Mouse (Mus musculus) embryo, embryonic 10.5 days (tissue): Measurements from ENCODE around the gene Dlec1.
A peak's percentile ranks its signal among the peaks of the same experiment; 100 is the strongest.

Experiments
- DNase-seq: peaks from one replicate; pipeline ENCODE4 v3.0.0-alpha.2; 2015; ENCODE audit warnings: low spot score

Dlec1 gene

DNA sequence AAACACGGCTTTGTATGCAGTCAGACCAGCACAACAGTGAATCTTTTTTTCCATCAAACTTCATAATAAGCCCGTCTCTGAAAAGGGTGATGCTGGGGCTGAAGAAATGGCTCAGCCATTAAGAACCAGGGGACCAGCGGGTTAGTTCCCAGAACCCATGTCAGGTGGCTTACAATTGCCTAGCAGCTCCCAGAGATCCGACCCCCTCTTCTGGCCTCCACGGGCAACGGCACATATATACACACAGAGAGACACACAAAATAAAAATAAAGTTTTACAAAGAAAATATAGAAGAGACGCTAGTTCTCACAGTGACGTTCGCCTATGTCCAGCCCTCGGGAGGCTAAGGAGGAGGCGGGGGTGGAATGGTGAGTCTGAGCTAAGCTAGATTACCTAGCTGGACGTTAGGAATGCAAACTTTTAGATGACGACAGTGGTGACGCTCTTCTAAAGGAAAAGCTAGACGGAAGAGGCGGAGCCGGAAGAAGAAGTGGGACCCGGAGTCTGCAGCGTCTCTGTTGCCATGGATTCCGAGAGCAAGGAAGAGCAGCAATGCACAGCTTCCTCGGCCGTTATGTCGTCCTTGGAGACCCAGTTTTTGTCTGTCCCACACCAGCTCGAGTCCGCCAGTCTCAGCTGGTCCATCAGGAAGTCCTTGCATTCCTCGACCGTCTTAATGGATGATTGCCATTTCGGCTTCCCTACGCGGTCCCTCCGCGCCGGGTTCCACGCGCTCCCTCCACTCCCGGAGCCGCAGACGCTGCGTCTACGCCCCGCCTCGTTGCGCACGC, at the start of gene Dlec1:
Dlec1 (plus strand) TSS at position 487 of the 791 bp plus-strand sequence.
- DNase-seq, result peak; percentile 96

DNA sequence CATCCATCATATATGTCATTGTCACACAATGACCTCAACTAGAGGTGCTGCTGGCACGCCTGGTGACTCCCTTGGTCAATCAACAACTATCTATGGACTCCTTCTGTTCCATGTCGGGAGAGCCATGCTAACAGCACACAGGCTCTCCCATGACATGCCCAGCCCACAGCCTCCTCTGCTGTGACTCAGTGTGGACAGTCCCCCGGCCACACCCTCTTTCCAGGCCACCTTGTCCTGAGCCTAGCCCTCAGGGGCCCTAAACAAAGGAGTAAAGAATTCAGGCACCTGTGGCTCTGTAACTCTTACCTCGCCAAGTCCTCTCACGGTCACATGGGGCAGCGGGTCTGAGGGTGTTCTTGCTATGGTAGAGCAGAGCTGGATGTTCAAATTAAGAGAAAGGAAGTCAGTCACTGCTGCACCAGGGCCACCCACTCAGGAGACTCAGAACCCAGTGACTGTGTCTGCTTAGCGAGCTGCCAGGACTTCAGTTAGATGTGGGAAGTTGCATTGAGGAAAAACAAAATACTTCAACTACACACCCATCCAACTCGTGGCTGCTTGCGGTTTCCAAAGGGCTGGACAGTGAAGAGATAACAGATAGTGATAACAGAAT, 48.2 kb upstream of the Dlec1 start:
- DNase-seq, result no peak

- no peak for DNase-seq
These were observed 46.9 kb upstream of the Dlec1 start for GRCm38 (mm10) chr9:119055336-119055735.

GRCm38 (mm10) chr9:119058245-119058644, 44.0 kb upstream of the Dlec1 start:
- no peak for DNase-seq

DNA sequence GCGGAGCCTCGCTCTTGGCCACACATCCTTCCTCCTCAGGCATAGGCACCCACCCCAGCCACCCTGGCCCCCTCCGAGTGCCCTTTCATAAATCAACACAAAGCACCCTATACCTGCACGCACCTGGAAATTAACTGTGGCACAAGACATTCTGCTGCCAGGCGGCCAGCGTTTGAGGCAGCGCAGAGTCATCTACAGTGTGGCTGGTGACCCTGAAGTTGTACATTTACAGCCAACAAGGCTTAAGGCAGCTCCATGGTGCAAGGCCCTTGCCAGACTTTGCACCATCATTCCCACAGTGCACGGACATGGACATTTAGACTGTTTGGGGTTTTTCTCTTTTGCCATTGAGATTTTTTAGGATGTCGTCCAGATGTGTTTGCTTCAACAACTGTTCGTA, 41.6 kb upstream of the Dlec1 start:
- DNase-seq, result no peak

DNA sequence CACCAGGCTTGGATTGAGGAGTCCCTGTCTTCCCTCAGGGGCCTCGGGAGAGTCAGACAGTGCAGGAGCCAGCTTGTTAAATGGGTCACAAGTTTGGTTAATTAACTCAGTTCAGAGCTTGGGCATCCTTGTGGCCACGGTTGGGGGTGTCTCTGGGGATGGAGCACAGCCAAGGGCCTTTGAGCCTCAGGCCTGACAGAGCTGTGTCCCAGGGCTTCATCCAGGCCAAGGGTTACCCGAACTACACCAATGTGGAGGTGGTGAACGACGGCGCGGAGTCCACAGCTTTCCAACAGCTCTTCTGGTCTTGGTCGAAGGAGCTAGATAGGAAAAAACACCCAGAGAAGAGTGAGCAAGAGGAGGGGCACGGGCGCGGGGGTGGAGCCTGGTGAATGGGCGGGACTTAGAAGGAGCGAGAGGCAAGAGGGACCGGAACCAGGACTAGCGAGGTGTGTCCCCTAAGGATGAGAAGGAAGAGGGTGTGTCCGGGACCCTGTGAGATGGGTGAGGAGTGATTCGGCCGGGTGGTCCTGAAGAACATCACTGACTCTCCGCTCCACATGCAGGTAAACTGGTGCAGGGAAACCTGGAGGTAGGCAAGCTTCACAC, 39.1 kb upstream of the Dlec1 start:
- no peak for DNase-seq

DNA sequence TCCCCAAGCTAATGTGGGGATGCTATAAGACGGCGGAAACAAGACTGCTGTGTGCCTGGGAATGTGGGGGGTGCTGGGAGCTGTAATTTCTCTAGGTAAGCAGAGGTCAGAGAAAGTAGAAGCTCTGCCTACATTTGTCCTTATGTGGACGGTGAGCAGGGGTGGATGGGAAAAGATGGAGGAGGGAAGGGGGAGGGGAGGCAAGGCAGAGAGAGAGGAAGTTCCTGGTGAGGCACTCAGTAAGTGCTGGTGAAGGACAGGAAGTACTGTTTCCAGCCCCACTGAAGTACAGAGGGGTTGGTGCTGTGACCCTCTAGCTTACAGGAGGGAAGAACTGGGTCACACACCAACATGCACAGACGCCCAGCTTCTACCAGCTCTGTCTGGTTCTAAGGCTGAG, 38.0 kb upstream of the Dlec1 start:
- DNase-seq, result no peak

DNA sequence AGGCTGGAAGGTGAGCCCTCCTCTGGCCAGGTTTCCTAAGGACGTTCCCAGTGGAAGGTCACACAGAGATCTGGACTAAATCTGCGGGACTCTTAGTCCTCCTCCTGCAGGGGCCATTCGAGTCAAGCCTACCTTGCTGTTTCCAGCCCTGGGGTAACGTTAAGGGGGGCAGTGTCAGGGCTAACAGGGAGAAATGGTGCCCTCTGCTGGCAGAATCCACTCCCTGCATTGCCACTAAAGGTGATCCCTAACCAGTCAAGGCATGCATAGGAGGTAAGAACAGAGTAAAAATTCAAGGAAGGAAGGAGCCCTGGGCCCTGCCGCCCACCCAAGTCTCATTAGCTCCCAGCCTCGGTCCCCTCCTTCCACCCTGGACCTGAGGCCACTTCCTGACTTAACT, 34.7 kb upstream of the Dlec1 start:
- peak; percentile 89 for DNase-seq

- DNase-seq, result no peak
These were observed 34.0 kb upstream of the Dlec1 start for GRCm38 (mm10) chr9:119068266-119068665.

DNA sequence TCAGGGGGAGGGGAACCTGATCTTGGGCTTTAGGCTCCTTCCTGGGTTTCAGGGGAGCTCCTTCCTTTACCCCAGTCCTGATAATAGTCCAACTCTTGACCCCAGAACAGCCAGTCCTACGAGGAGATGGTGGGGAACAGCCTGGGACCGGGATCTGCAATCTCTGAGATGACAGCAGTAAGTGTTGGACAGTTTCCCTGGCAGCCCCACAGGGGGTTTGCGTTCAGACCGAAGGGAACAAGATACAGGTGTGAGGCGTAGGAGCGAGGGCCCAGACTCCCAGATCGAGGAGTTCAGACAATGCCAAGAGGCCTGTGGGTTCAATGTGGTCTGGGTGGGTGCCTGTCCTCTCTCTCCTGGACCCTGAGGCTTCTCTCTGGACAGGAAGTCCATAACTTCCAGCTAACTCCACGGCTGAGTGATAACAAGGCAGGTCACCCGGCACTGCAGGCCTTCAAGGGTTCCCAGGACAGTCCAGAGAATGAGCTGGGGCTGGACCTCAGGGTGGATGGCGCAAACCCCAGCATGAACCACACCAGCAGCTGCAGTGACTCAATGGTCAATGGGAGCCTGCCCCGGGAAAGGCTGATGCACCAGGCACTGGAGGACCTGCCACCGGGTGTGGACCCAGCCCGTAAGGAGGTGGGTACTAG, 32.0 kb upstream of the Dlec1 start:
- no peak for DNase-seq

- no peak for DNase-seq
These were observed 30.5 kb upstream of the Dlec1 start for GRCm38 (mm10) chr9:119071786-119072185.

DNA sequence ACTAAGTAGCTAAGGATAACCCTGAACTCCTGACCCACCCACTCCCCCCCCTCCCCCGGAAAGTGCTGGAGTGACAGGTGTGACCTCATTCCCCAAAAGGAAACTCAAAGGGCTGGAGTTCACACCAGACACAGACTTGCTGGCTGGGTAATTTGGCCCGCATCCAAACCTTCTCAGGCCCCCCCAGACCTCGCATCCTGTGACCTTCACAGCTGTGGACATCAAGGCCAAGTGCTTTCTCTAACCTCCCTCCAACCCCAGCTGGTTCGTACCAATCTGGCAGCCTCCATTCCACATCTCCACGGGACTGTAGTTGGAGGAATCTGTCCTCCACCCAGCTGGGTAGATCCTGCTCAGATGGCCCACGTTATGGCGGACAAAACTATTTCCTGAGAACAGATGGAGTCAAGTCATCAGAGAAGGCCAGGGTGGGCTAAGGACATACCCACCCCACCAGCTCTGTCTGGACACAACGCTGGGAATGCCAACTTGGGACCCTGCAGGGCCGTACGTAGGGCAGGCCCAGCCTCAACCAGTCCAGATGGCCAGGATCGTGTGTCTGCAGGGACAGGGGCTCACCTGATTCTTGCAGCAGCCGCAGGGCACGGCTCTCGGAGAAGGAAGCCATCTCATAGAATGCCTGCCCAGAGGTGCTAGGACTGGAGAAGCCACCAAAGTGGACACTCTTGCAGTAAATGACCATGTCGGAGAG, 28.9 kb upstream of the Dlec1 start:
- DNase-seq, result no peak

- no peak for DNase-seq
These were observed 26.6 kb upstream of the Dlec1 start for GRCm38 (mm10) chr9:119075685-119076084.

DNA sequence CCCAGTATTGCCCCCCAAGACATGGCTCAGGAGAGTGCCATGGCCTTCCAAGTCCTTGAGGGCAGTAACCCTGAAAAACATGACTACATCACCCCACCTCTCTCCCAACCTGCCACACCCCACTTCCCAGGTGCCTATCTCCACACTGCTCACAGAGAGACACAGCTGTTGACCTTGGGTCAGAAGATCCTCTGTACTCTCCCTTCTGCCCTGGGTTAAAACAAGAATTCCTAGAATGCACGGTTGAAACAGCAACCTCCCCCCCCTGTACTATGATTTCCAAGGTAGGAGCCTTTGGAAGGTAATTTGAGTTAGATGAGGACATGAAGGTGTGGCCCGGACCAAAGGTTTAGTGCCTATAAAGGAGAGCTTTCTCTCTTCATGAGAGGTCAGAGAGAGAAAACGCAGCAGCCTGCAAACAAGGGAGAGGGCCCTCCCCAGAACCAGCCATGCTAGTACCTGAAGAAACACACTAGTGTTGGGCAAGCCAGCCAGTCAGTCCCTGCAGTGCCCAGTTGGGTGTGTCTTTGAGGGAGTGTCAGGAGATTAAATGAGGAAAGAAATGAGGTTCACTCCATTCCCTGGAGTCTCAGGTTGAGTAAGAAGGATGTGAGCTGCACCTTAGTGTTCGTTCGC, 22.1 kb upstream of the Dlec1 start:
- DNase-seq, result no peak

DNA sequence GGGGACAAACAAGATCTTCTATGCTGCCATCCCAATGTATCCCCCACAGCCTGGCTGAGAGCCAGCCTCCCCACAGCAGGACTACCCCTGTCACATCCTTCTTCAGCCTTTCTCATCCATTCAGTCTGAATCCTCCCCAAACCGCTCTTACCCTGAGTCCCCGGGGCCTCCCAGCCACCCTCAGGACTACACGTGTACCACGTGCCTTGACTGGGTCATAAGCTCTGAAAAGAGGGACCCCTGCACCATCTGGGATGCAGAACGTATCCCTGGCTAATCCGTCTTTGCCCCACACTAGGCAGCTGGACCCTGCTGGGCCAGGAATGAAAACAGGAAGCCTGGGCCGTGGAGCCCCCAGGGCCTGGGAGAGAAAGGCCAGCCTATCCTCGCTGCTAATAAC, 20.2 kb upstream of the Dlec1 start:
- peak; percentile 60 for DNase-seq

GRCm38 (mm10) chr9:119082656-119083430, 19.4 kb upstream of the Dlec1 start:
- DNase-seq, result peak; percentile 42

- DNase-seq, result no peak
These were observed 18.3 kb upstream of the Dlec1 start for GRCm38 (mm10) chr9:119083966-119084365.

GRCm38 (mm10) chr9:119086451-119086850, 15.8 kb upstream of the Dlec1 start:
- no peak for DNase-seq

- DNase-seq, result no peak
These were observed 15.0 kb upstream of the Dlec1 start for GRCm38 (mm10) chr9:119087309-119087708.

DNA sequence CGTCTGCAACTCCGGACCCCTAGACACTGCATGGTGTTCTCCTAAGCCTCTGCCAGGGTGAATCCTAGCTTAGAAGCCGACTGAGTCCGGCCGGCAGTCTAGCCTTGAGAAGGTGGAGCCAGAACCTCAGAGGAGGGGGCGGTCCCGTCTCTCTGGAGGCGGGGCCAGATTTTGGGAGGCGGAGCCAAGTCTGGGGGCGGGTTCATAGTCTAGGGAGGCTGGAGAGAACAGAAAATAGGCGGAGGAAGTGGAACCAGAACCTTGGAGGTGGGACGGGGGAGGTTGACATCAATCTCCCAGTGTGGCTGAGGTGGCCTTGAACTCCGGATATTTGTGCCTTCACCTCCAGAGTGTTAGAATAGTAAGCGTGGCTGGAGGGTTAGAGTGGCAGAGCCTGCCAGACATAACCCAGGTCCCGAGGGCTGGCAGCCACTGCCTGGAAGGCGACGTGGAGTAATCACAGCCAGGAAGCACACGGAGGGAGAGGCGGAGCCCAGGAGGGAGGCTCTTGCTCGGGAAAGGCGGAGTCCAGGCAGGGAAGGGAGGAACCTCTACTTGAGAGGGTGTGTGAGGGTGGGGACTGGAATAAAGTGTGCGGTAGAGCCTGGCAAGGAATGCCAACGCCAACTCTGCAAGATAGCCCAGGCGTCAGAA, 14.0 kb upstream of the Dlec1 start:
- DNase-seq, result peak; percentile 93
